Mouse (Mus musculus) limb, embryonic 14.5 days (tissue): ENCODE results near the gene P2ry6. TPM values are rescaled to one million over a fixed set of nuclear protein-coding genes. Genes with fewer than 3 reads are reported as not detected.

Experiments
- ATAC-seq: fragments of 200-750 bp; cut with Nextera tagmentation; 2 replicates; pipeline ENCODE4 v1.8.0; 2017; ENCODE audit warnings: low read depth, moderate number of reproducible peaks, moderate TSS enrichment; ENCODE audit not compliant: low FRiP score
- DNase-seq: peaks from one replicate; pipeline ENCODE4 v3.0.0-alpha.2; 2015; ENCODE audit warnings: low spot score
- H3K27ac ChIP-seq: fragments of 300-500 bp; sonication (generic); replicated peaks from 2 replicates; pipeline ENCODE4 v1.5.1; 2014; ENCODE audit warnings: low read depth, mild to moderate bottlenecking, low read length, moderate library complexity, mixed read lengths
- H3K27me3 ChIP-seq: fragments of 300-500 bp; sonication (generic); 2 replicates; pipeline ENCODE4 v1.6.1; 2014; ENCODE audit warnings: low read length, mixed read lengths; ENCODE audit not compliant: control insufficient read depth, insufficient read depth
- H3K36me3 ChIP-seq: fragments of 300-500 bp; sonication (generic); 2 replicates; pipeline ENCODE4 v1.6.1; 2014; ENCODE audit warnings: mild to moderate bottlenecking, low read length, moderate library complexity, mixed read lengths; ENCODE audit not compliant: control insufficient read depth, insufficient read depth
- H3K4me1 ChIP-seq: fragments of 300-500 bp; sonication (generic); 2 replicates; pipeline ENCODE4 v1.6.1; 2014; ENCODE audit warnings: antibody characterized with exemption, low read length, mixed read lengths; ENCODE audit not compliant: control insufficient read depth, insufficient read depth
- H3K4me2 ChIP-seq: fragments of 300-500 bp; sonication (generic); replicated peaks from 2 replicates; pipeline ENCODE4 v1.6.1; 2014; ENCODE audit warnings: low read depth, mild to moderate bottlenecking, low read length, moderate library complexity; ENCODE audit not compliant: severe bottlenecking
- H3K4me3 ChIP-seq: fragments of 300-500 bp; sonication (generic); replicated peaks from 2 replicates; pipeline ENCODE4 v1.5.1; 2014; ENCODE audit warnings: low read length
- H3K9ac ChIP-seq: fragments of 300-500 bp; sonication (generic); 2 replicates; pipeline ENCODE4 v1.6.1; 2014; ENCODE audit warnings: mild to moderate bottlenecking, low read depth, low read length, moderate library complexity; ENCODE audit not compliant: severe bottlenecking
- H3K9me3 ChIP-seq: fragments of 300-500 bp; sonication (generic); 2 replicates; pipeline ENCODE4 v1.6.1; 2016; ENCODE audit warnings: low read length; ENCODE audit not compliant: control insufficient read depth
- POLR2A ChIP-seq: fragments of 200-500 bp; IDR thresholded peaks from 2 replicates; pipeline ENCODE4 v1.8.0; 2012; ENCODE audit warnings: inconsistent platforms, mild to moderate bottlenecking, moderate library complexity, borderline replicate concordance; ENCODE audit not compliant: insufficient read depth, insufficient read length; ENCODE audit errors: extremely low read depth
- WGBS: fragments of 180-500 bp; shearing (Covaris S2); extraction: QIAGEN DNeasy Blood & Tissue Kit; methylation state at CpG from one replicate; pipeline ENCODE4 v1.1.7; 2014; 5-methylcytosine and 5-hydroxymethylcytosine counted together
- polyA plus RNA-seq, 2 experiments: library from polyadenylated mRNA; depleted of rRNA in 1 of 2; stranded (reverse) in 1 of 2; unstranded in 1 of 2; fragments of >200 nt; fragmentation: Nextera tagmentation in 1 of 2; extraction: Ambion mirVana in 1 of 2; gene quantifications; 2 replicates each; pipeline versions ENCODE4 v1.2.1 to v1.2.3; 2012 to 2014

Gene P2ry6
- polyA plus RNA-seq, 2 experiments, result 5.3 to 5.9 TPM

DNA sequence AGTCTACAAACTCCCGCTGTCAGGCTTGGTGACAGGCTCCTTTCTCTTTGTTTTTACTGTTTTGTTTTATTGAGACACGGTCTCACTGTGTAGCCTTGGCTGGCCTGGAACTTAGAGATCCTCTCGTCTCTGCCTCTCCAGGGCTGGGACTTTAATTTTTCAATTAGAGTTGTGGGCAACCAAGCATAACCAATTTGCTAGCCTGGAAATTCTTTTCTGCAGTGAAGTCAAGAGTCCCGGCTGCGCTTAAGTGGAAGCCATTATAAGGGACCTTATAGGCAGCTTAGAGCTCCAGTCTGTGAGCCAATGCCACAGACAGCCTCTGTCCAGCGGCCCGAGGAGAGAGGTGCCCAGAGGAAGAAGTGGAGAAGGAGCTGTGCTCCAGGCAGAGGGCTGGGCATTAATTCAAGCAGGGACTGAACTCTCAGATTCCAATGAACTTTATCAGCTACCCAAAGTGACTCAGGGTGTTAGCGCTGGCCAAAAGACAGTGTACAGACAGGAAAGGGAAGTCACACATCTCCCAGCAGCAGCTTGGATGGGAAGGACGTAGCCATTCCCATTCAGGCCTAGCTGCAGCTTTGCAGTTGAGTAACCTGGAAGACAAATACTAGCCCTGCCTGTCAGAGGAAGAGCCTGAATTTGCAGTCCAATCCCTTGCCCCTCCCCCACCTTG lies 16.3 kb upstream of the P2ry6 start:
- H3K27me3 ChIP-seq, result no peaks in the 10 kb centered on the region
- H3K36me3 ChIP-seq, result no peaks in the 10 kb centered on the region
- no peak for DNase-seq
- TF ChIP-seq POLR2A, result no peak
- ATAC-seq, result no peak
- no peaks in the 10 kb centered on the region; the same call in 1 of the 2 replicates for H3K4me1 ChIP-seq
- WGBS, result 62% methylated on average over 9 of the region's 9 CpGs
- no peak overlapping the region for H3K9ac ChIP-seq
- H3K9me3 ChIP-seq, result no peaks in the 10 kb centered on the region
- no peak overlapping the region for H3K27ac ChIP-seq
- H3K4me3 ChIP-seq, result no peak overlapping the region
- H3K4me2 ChIP-seq, result no peak overlapping the region

DNA sequence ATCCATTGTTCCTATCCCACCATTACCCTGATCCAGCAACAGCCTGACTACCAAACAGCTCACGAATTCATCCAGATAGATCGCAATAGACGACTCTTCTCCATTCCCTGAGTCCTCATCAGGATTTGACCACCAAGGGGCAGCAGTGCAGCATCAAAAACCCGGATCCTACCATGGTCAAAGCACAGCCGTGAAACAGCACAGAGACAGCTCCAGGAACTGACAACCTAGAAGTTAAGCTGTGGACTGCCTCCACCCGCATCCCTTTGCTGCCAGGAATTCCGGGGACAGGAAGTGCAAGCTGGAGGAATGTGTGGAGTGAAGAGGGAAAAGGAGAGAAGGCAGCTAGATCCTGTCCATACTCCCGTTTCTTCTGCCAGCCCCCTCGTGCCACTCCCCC lies 13.6 kb upstream of the P2ry6 start:
- no peak for TF ChIP-seq POLR2A
- Histone ChIP-seq H3K27ac (no peak overlapping the region), H3K9me3 (no peaks in the 10 kb centered on the region), H3K36me3 (no peaks in the 10 kb centered on the region), H3K9ac (no peak overlapping the region), H3K4me3 (no peak overlapping the region), H3K4me2 (no peak overlapping the region), H3K27me3 (no peaks in the 10 kb centered on the region), H3K4me1 (peaks cover 9% of the 10 kb centered on the region)
- peak; percentile 75 for DNase-seq
- peak; percentile 75 for ATAC-seq
- 12% methylated on average over 9 of the region's 9 CpGs for WGBS

GRCm38 (mm10) chr7:100984452-100985395 lies 10.3 kb upstream of the P2ry6 start:
- Histone ChIP-seq H3K27ac (peak overlapping the region; percentile 26; the same call in 1 of the 2 replicates), H3K9me3 (no peaks in the 10 kb centered on the region), H3K27me3 (no peaks in the 10 kb centered on the region), H3K4me3 (no peak overlapping the region), H3K9ac (peak overlapping the region; percentile 31; the same call in 1 of the 2 replicates), H3K4me2 (peak overlapping the region; percentile 26; the same call in 1 of the 2 replicates), H3K36me3 (no peaks in the 10 kb centered on the region), H3K4me1 (peaks cover 9% of the 10 kb centered on the region)
- TF ChIP-seq POLR2A, result no peak
- WGBS, result 29% methylated on average over 21 of the region's 21 CpGs
- DNase-seq, result peak; percentile 31
- ATAC-seq, result peak; percentile 48

DNA sequence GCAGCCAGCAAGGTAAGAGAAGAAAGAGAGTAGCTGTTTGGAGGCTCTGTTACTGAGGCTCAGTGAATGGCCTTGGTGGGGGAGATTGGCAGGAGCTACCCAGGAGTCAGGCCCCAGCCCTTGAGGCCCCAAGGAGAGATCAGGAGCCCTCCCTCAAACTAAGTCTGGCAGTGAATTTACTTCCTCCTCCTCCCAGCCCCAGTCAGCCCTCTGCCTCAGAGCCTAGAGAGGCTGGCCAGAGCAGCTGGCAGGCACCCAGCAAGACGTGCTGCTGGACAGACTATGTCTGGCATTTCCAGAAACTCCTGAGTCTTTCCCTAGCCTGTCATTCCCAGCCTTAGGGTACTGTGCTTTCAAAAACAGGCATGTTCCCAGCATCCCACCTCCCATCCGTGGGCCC lies 4.7 kb upstream of the P2ry6 start:
- Histone ChIP-seq H3K4me3 (no peak overlapping the region), H3K4me1 (peaks cover 16% of the 10 kb centered on the region), H3K27ac (peak overlapping the region; percentile 55; the same call in 1 of the 2 replicates), H3K9ac (0 out of 2 replicates have a peak overlapping the region, but pooled peaks have one; percentile 3), H3K36me3 (no peaks in the 10 kb centered on the region), H3K9me3 (no peaks in the 10 kb centered on the region), H3K27me3 (peaks cover 3% of the 10 kb centered on the region; the same call in 1 of the 2 replicates), H3K4me2 (no peak overlapping the region)
- ATAC-seq, result peak; percentile 68
- 24% methylated on average over 2 of the region's 2 CpGs for WGBS
- TF ChIP-seq POLR2A, result no peak
- peak; percentile 68 for DNase-seq

DNA sequence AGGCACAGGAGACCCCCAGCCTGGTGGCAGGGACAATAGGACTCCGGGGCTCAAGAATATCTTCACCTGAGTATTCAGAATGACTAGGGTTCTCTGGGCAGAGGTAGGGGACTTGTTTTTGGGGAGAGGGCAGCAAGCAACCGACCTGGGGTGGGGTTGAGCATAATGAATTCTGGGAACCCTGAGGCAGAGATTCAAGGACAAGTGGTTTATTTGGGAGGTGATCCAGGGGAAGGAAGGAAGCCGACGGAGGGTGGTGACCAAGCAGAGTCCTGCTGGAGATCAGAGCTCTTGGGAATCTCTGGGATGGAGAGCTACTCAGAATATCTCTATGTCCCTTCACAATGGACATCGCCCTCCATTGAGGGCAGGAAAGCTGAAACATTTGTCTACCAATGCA lies 3.7 kb upstream of the P2ry6 start:
- ATAC-seq, result no peak
- Histone ChIP-seq H3K27me3 (peaks cover 7% of the 10 kb centered on the region; the same call in 1 of the 2 replicates), H3K27ac (no peak overlapping the region), H3K9ac (no peak overlapping the region), H3K9me3 (no peaks in the 10 kb centered on the region), H3K36me3 (no peaks in the 10 kb centered on the region), H3K4me3 (no peak overlapping the region), H3K4me2 (no peak overlapping the region), H3K4me1 (peaks cover 16% of the 10 kb centered on the region)
- TF ChIP-seq POLR2A, result no peak
- WGBS, result 85% methylated on average over 5 of the region's 5 CpGs
- DNase-seq, result no peak
